Mouse (Mus musculus): ENCODE measurements around the gene Arhgef2.

Arhgef2 gene

DNA sequence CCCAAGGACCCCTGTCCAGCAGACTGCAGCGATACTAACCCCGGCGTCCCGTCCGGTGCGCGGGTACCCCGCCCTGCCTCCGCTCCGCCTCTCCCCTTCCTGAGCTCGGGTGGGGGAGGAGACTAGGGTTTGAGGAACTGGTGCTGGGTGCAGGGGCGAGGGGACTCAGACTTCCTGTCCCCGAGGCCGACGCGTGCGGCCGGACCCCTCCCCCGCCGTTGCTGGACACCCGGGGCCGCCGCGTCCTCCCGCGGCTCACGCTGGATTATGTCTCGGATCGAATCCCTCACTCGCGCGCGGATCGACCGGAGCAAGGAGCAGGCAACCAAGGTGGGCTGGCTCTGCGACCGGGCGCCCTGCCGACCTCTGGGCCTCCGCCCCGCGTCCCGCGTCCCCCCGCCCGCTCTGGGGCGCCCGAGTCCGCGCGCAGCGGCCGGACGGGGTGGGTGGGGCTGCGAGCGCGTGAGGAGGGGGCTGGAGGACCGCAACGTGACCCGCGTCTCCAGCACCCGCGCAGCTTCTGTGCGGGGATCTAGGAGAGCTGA lies 15.3 kb downstream of the Arhgef2 start:
- DNase-seq (ENCODE audit: low spot score in 2 of 2): peak; percentile 69 to 70

DNA sequence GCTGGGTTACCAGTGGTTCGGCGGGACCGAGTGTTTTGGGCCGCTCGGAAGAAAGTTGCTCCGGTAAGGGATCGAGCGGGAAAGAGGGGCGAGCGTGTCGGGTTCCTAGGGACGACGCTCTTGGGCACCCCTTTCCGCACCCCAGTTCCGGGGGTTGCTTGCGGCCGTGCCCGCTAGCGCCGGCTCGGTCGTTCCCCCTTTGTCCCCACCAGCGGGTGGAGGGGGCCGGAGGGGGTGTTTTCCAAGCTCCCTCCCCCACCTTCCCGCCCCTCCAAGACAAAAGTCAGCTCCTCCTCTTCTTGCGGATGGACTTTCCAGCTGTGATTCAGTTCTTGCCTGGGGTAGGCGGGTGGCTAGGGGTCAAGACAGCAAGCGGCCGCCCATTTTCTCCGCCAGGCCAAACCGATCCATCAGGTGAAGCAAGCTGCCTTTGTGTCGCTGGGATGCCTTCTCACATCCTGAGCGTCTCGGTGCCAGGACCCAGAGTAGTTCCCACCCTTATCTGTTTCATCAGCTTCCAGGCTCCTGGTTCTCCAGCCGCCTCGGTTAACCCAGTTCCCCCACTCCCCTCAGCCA lies 15.9 kb downstream of the Arhgef2 start:
- DNase-seq (ENCODE audit: low spot score in 2 of 2): peak in 1 of 2 experiments; percentile 61

DNA sequence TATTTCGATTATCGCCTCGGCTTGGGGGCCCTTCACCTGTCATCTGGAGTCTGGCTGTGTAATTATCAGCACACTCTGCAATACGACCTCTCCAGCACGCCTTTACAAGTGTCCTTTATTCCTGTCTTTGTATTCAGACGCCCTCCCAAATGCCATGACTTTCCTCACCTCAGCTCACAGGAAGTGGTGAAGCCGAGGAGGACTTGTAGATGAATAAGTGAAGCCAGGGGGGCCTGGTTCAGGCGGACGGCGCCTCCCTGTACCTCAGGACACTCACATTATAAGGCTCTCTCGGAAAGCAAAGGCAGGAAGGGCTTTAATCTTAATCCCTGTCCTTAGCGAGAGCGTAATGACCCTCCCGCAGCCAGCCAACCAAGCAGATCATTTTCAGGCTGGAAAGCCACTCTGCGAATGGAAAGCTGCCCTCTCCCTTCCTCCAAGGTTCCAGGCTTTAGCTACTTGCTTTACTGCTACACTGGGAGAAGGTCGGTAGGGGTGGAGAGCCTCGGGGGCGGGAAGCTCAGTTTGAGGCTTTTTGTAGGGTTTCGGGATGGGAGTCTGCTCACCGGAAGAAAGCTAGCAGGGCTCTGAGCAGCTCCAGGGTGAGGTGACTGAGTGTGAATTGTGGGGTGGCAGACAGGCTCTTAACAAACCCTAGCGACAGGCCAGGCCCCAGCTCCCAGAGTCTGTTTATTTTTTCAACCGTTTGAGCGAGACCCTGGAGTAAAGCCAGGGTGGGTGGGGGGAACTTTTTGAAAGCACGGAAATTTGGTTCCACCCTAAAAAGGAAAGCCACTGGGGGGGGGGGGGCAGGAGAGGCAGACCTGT lies 16.6 kb downstream of the Arhgef2 start:
- no peak for DNase-seq (ENCODE audit: low spot score in 2 of 2)

DNA sequence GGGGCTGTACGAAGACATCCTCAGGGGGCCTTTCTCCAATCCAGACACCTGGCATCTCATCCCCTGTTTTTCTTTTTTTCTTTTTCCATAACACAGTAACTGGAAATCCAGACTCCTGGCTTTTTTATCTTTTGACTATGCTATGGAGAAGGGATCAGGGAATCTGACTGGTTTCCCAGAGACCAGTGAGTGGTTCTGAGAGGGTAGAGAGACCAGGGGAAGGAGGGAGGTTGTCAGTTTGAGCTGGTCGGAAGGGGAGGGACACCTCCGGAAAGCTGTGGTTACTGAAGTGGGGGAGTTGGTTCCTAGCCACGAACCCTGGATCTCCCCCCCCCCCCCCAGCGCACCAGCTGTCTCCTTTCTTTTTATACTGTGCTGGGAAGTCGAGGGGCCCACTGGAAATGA lies 17.2 kb downstream of the Arhgef2 start:
- no peak for DNase-seq (ENCODE audit: low spot score in 2 of 2)

DNA sequence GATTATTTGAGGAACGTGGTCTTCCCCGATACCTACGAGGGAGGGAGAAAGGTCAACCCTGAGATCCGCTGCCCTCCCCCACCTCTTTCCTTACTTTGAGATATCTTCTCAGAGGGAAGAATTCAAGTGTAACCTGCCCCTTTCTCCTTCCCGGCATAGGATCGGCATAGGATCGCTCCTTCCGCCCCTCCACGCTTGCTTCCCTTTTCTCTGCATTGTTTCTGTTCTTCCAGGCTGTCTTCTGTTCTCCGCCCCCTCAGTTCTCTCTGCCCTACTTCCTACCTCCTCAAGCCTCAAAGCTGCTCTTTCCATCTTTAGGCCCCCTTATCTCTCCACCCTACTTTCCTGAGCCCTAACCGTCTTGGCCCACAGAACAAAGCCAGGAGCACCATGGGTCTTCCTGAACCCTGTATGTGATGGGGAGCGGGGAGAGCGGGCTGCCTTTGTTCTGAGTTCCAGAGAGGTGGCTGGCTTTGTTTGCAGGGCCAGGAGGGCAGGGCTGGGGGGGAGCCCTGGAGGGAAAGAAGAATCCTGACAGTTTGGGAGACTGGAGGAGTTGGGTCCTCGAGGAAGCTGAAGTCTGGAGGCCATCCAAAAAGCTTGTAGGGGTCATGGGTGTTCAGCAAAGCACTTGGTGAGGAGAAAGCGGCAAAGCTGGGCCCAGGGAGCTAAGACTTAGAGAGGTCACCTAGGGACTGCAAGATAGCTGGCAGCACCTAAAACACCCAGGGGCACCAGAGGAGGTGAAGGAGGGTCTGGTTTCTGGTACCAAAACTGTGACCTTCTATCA lies 17.8 kb downstream of the Arhgef2 start:
- DNase-seq (ENCODE audit: low spot score in 2 of 2): no peak

DNA sequence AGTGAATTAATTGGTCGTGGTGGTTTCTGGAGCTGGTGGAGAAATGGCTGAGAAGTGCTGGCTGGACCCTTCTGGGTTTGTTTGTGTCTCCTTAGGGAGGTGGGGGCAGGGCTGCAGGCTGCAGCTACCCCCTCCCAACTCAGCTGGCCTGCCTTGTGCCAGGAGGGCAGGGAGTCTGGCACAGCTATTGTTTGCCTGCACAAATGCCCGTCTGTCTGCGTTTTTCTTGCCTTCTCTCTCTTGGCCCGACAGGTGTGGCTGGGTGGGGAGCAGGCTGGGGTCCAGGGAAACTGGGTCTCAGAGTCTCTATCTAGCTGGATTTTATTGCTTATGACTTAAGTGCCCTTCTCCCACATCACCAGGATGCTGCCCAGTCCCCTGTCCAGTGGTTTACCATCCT lies 18.6 kb downstream of the Arhgef2 start:
- no peak for DNase-seq (ENCODE audit: low spot score in 2 of 2)

DNA sequence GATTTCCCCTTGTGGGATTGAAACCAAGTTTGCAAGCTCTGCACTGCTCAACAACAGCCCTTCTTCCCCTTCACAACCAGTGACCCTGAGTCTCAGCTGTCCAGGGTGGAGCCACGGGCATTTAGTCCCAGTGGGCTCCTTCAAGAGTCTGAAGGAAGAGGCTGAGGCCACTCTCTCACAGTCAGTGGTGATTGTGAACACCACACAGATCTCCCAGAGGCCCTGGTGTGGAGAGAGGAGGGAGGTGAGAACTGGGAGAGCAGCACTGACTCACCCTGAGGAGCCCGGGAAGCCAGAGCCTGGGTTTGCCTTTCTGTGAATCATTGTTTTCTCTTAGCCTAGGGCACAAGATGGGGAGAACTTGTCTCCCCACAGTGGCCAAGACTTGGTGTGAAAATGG lies 19.2 kb downstream of the Arhgef2 start:
- DNase-seq (ENCODE audit: low spot score in 2 of 2): no peak

DNA sequence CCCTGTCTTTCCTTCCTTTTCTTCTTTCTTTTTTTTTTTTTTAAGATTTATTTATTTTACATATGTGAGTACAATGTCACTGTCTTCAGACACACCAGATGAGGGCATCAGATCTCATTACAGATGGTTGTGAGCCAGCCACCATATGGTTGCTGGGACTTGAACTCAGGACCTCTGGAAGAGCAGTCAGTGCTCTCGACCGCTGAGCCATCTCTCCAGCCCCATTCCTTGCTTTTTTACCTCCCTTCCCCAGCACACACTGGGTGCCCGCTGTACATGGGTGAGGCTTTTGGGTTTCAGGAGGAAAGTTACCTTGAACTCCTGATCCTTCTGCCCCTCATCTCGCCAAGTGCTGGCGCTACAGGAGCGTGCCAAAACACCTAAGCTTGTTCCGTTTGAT lies 19.8 kb downstream of the Arhgef2 start:
- DNase-seq (ENCODE audit: low spot score in 2 of 2): no peak

DNA sequence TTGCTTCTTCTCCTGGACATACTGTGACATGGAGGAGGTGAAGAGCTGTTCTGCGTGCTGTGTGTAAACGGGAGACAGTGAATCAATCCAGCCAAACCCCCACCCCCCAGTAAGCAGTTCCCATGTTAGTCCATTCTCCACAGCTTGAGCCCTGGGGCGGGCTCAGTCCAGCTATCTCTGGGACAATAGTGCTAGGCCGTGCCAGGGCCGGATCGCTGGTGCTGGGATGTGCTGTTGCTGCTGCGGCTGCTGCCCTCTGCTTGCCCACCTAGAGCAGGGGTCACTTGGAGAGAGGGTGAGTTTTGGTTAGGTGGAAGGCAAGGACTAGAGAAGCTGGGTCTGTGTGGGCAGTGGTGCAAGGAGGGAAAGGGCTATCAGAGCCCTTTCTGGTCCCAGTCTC lies 20.6 kb downstream of the Arhgef2 start:
- no peak for DNase-seq (ENCODE audit: low spot score in 2 of 2)

DNA sequence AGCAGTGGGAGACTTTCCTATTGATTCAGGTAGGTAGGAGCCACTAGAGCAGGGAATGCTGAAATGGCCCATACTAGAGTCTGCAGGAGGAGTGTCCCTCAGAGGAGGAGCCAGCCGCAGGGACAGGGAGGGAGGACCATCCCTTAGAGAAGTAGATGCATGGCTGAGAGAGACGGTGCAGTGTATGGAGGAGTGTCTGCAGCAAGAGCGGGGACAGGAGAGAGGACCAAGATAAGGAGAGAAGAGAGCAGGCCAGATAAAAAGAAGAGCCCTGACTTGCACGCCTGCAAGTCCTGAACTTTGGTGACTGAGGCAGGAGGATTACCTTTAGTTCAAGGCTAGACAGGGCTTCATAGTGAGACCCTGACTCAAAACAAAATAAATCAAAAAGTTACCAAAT lies 21.3 kb downstream of the Arhgef2 start:
- DNase-seq (ENCODE audit: low spot score in 2 of 2): no peak

DNA sequence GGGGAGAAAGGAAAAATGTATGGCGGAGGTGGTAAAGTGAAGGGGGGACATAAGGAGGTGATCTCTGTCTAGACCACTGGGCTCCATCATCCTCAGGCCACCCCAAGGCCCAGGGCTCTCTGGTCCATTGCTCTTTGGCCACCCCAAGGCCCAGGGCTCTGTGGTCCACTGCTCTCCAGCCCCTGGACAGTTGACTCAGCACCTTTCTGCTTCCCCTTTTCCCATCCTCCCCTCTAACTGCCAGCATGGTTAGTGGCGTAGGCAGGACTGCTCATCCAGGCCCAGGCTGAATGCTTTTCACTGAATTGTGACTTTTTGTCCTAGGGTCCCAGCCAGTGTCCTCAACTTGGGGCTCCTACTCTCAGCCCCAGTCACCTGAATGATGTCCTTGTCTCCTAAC lies 21.8 kb downstream of the Arhgef2 start:
- DNase-seq (ENCODE audit: low spot score in 2 of 2): no peak

DNA sequence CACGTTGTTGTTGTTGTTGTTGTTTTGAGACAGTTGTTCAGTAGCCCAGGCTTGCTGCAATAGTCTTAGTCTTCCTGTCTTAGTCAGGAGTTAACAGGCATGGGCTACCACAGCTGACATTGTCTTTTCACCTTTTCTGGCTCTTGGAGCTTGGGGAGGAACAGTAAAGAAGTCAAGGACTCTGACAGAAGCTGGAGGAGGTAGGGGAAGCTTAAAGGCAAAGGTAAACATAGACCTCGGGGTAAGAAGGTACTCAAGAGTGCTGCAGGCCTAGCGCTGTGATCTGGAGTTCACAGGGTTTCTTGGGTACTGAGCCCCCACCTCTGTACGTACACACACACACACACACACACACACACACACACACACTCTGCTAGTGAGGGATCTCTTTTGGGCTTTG lies 23.0 kb downstream of the Arhgef2 start:
- DNase-seq (ENCODE audit: low spot score in 2 of 2): no peak

DNA sequence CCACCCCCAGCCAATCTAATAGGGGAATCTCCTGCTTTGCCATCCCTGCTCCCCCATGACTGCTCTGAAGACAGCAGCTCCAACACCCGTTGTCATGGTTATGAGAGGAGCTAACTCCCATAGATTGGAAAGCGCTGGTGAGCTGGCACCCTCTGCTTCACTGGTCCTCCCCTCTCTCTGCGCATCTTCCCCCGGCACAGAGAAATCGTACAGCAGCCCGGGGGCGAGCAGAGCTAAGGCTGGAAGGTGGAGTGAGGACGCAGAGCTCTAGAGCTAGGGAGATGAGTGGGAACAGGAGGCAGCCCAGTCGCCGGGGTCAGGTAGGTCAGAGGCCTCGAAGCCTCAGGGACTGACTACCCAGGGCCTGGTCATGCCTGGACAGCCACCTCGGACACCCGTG lies 23.5 kb downstream of the Arhgef2 start:
- no peak for DNase-seq (ENCODE audit: low spot score in 2 of 2)

DNA sequence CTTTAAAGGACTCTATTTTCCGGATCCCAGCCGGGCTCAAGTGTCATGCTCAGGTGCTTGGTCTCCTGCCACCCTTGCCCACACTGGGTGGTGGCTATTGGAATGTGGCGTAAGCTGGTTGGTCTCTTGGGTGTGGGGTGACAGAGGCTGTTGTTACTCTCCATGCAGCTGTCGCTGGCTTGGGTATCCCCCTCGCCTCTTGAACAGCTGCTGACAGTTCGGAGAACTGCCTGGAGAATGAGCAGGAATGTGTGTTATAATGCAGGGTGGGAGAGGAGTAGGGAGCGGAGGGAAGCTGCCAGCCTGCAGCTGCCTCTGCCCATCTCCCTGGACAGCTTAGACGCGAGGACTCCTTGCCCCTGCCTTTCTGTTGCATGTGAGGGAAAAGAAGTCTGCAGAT lies 24.3 kb downstream of the Arhgef2 start:
- DNase-seq (ENCODE audit: low spot score in 2 of 2): no peak

DNA sequence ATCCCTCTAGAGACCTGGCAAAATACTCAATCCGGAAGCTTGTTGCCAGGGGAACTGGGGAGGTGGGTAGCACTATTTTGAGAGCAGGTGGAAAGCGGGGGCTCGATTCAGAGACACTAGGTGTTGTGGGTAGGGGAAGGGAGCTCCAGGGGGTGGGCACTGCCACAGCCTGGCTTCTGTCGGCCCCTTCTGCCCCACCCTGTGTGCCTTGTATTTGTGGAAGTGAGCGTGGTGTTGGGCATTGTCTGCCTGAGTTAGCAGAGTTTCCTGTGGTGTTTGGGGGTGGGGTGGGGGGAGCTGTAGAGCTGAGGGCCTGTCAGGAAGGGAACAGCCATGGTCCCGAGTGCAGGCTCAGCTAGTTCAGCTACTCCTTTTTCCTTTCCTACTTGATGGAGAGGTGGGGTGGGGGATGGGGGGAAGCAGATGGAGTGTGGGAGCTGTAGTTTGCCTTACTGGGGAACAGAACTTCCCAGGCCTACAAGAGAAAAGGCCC lies 25.1 kb downstream of the Arhgef2 start:
- DNase-seq (ENCODE audit: low spot score in 2 of 2): no peak

DNA sequence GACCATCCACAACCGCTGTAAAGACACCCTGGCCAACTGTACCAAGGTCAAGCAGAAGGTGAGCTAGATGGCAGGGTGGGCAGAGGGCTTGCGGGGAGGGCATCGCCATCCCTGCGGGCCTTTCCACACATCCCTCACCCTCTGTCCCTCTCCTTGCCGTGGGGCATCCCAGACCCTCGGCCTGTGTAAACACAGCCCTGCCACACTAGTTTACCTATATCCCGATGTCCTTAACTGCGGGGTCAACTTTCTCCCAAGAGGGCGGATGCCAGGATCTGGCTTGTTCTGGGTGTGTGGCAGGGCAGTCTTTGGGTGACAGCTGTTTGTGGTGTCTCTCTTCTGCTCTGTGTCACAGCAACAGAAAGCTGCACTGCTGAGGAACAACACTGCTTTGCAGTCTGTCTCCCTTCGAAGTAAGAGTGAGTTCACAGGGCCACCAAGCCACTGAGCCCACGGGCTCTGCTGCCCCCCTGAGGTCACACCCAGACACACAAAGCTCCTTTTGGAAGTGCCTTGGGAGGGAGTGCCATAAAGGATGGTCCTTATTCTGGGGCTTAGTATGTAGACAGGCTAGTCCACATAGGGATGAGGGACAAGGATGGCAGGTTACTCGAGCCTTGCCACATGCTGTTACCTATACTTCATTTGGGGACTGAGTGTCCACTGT lies 26.3 kb downstream of the Arhgef2 start:
- DNase-seq (ENCODE audit: low spot score in 2 of 2): no peak

DNA sequence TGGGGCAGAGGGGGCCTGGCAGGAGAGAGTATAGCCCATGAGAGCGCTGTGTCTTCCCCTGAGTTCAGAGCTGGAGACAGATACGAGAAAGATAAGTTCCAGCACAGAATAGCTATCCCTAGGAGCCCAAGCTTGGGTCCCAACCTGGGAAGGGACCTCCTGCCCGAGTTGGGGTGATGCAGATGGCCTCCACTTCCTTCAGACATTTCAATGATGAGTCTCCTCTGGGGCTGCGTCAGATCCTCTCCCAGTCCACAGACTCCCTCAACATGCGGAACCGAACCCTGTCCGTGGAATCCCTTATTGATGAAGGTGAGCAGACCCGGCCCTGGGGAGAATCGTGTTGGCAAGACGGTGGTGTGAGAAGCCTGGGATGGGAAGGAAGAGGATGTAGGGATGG lies 27.3 kb downstream of the Arhgef2 start:
- DNase-seq (ENCODE audit: low spot score in 2 of 2): no peak

DNA sequence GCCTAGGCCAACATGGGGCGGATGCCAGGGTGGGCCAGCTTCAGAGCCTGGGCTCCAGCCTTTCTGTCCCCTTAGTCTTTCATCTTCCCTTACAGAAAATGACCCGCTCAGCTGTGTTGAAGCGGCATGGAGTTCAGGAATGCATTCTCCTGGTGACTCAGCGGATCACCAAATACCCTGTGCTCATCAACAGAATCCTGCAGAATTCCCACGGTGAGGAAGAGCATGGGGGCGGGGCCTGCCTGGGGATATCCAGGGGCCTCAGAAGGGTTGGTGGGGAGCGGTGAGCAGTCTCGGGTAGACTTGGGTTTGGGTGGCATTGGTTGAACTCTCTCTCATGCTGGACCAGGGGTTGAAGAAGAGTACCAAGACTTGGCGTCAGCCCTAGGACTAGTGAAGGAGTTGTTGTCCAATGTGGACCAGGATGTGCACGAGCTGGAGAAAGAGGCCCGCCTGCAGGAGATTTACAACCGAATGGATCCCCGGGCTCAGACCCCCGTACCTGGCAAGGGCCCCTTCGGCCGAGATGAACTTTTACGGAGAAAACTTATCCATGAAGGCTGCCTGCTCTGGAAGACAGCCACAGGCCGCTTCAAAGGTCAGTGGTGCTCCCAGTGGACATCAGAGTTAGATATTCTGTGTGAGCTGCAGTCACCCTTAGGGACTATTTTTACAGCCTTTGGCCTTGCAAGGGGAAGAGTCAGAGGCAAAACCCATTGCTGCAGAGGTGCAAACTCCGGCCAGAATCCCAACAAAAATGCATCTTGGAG lies 29.9 kb downstream of the Arhgef2 start:
- no peak for DNase-seq (ENCODE audit: low spot score in 2 of 2)

DNA sequence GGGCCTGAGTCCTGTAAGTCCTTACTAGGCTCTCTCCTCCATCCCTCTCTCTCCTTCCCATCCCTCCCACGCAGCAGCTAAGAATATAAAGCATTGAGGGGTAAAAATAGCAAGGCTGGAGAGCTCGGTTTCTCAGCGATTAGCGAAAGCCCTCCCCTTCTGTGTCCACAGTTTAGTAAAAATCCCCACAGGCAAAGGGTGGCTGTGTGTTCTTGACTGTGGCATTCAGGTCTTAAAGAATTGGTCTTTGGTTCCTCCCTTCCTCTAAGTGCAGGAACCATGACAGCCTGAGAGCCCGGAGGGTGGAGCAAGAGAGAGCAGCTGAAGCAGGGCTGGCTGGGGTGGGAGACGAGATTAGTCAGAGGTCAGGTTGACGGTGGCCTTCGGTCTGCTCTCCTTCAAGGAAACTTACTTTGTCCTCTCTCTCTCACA lies 30.8 kb downstream of the Arhgef2 start:
- no peak for DNase-seq (ENCODE audit: low spot score in 2 of 2)

DNA sequence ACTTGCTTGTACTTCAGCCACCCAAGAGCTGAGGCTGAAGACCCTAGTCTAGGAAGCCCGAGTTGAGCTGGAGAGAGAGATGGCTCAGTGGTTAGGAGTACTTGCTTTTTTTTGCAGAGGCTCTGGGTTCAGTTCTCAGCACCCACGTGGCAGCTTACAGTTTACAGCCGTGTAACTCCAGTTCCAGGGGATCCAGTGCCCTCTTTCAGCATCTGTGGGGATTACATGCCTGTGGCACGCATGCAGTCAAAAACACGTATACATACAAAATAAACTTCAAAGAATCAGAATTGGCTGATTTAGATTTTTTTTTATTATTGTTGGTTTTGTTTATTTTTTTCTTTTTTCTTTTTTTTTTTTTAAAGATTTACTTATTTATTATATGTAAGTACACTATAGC lies 31.4 kb downstream of the Arhgef2 start:
- no peak for DNase-seq (ENCODE audit: low spot score in 2 of 2)

DNA sequence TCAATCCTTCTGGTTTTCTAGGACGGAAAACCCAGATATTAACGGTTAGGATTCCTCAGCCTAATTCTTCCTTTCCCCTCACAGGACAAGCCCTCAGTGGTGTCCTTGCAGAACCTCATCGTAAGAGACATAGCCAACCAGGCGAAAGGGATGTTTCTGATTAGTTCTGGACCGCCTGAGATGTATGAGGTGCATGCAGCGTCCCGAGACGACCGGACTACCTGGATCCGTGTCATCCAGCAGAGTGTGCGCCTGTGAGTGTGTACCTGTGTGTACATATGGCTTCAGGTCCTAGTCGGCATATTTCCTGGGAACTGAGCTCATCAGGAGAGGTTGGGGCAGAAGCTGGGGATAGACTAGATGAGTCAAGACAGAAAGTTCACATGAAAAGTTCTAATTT lies 33.5 kb downstream of the Arhgef2 start:
- DNase-seq (ENCODE audit: low spot score in 2 of 2): no peak

All from urinary bladder, postnatal 4 days (tissue).